Mouse (Mus musculus) limb, embryonic 11.5 days (tissue): ENCODE results near the gene Kcnc3. TPM values are rescaled to one million over a fixed set of nuclear protein-coding genes. Genes with fewer than 3 reads are reported as not detected.

Source experiments
- ATAC-seq: fragments of 200-750 bp; cut with Nextera tagmentation; 2 replicates; pipeline ENCODE4 v1.8.0; 2017; ENCODE audit warnings: low read depth; ENCODE audit not compliant: insufficient number of reproducible peaks, low FRiP score, low TSS enrichment
- DNase-seq: peaks from one replicate; pipeline ENCODE4 v3.0.0-alpha.2; 2015; ENCODE audit warnings: low spot score
- H3K27ac ChIP-seq: fragments of 300-500 bp; sonication (generic); replicated peaks from 2 replicates; pipeline ENCODE4 v1.5.1; 2014; ENCODE audit warnings: low read depth, mild to moderate bottlenecking, low read length
- H3K27me3 ChIP-seq: fragments of 300-500 bp; sonication (generic); 2 replicates; pipeline ENCODE4 v1.6.1; 2014; ENCODE audit warnings: mild to moderate bottlenecking, low read length, mixed read lengths; ENCODE audit not compliant: control insufficient read depth, insufficient read depth
- H3K36me3 ChIP-seq: fragments of 300-500 bp; sonication (generic); 2 replicates; pipeline ENCODE4 v1.6.1; 2014; ENCODE audit warnings: mild to moderate bottlenecking, low read length, moderate library complexity, mixed read lengths; ENCODE audit not compliant: control insufficient read depth, insufficient read depth
- H3K4me1 ChIP-seq: fragments of 300-500 bp; sonication (generic); 2 replicates; pipeline ENCODE4 v1.6.1; 2014; ENCODE audit warnings: low read length, mixed read lengths; ENCODE audit not compliant: control insufficient read depth, insufficient read depth
- H3K4me2 ChIP-seq: fragments of 300-500 bp; sonication (generic); 2 replicates; pipeline ENCODE4 v1.6.1; 2014; ENCODE audit warnings: low read depth, mild to moderate bottlenecking, moderate library complexity; ENCODE audit not compliant: severe bottlenecking
- H3K4me3 ChIP-seq: fragments of 300-500 bp; sonication (generic); 2 replicates; pipeline ENCODE4 v1.5.1; 2014; ENCODE audit warnings: low read depth, low read length
- H3K9ac ChIP-seq: fragments of 300-500 bp; sonication (generic); 2 replicates; pipeline ENCODE4 v1.6.1; 2014; ENCODE audit warnings: mild to moderate bottlenecking, low read length
- H3K9me3 ChIP-seq: fragments of 300-500 bp; sonication (generic); 2 replicates; pipeline ENCODE4 v1.6.1; 2016; ENCODE audit warnings: low read length; ENCODE audit not compliant: control insufficient read depth
- WGBS: fragments of 180-500 bp; shearing (Covaris S2); extraction: QIAGEN DNeasy Blood & Tissue Kit; methylation state at CpG from one replicate; pipeline ENCODE4 v1.1.7; 2014; 5-methylcytosine and 5-hydroxymethylcytosine counted together
- polyA plus RNA-seq: library from polyadenylated mRNA; unstranded; fragments of >200 nt; fragmentation: Nextera tagmentation; extraction: Ambion mirVana; gene quantifications from 2 replicates; pipeline ENCODE4 v1.2.1, GENCODE M21; 2014

Gene Kcnc3
- polyA plus RNA-seq, 1 experiment from 2014 or later = 0.36 TPM

DNA sequence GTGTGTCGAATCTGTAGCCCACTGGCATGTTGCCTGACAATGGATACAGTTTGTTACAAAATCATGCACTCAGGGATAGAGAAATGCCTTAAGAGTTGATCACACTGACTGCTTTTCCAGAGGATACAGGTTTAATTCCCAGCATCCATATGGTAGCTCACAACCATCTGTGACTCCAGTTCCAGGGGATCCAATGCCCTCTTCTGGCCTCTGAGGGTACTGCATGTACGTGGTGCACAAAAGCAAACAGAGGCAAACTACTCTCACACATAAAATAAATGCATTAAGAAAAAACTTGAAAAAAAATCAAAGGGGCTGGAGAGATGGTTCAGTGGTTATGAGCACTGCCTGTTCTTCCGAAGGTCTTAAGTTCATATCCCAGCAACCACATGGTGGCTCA lies 26.6 kb downstream of the Kcnc3 start:
- Histone ChIP-seq H3K9me3 (no peaks in the 10 kb centered on the region; the same call in 1 of the 2 replicates), H3K27ac (no peak overlapping the region), H3K9ac (no peak overlapping the region), H3K4me2 (no peak overlapping the region), H3K27me3 (peaks cover 18% of the 10 kb centered on the region), H3K4me3 (no peak overlapping the region), H3K4me1 (no peaks in the 10 kb centered on the region), H3K36me3 (no peaks in the 10 kb centered on the region; the same call in 1 of the 2 replicates)
- DNase-seq = no peak
- ATAC-seq = no peak
- WGBS = 73% methylated on average over 3 of the region's 3 CpGs

GRCm38 (mm10) chr7:44623714-44624542 lies 33.5 kb downstream of the Kcnc3 start:
- peak; percentile 43 for DNase-seq
- H3K27ac ChIP-seq = no peak overlapping the region
- H3K36me3 ChIP-seq = no peaks in the 10 kb centered on the region
- no peaks in the 10 kb centered on the region for H3K4me1 ChIP-seq
- no peak overlapping the region for H3K4me2 ChIP-seq
- no peak overlapping the region for H3K4me3 ChIP-seq
- H3K9ac ChIP-seq = no peak overlapping the region
- 41% methylated on average over 18 of the region's 18 CpGs for WGBS
- H3K27me3 ChIP-seq = no peaks in the 10 kb centered on the region
- H3K9me3 ChIP-seq = no peaks in the 10 kb centered on the region
- ATAC-seq = 0 out of 2 replicates have a peak, but pooled peaks have one; percentile 21

DNA sequence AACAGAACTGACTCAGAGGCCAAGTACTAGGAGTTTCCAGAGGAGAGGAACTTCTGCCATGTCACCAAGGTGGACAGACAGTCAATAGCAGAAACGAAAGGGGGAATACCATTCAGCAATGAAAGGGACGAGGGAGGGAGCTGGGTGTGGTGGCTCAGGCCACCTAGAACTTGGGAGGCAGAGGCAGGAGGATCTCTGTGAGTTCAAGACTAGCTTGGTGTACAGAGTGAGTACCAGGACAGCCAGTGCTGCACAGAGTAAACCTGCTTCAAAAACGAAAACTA lies 34.0 kb downstream of the Kcnc3 start:
- H3K27ac ChIP-seq = no peak overlapping the region
- ATAC-seq (no peak), DNase-seq (no peak)
- 80% methylated on average over 3 of the region's 3 CpGs for WGBS
- H3K4me1 ChIP-seq = no peaks in the 10 kb centered on the region
- H3K4me3 ChIP-seq = no peak overlapping the region
- H3K9ac ChIP-seq = no peak overlapping the region
- no peaks in the 10 kb centered on the region; the same call in 1 of the 2 replicates for H3K9me3 ChIP-seq
- no peaks in the 10 kb centered on the region for H3K27me3 ChIP-seq
- H3K4me2 ChIP-seq = no peak overlapping the region
- no peaks in the 10 kb centered on the region for H3K36me3 ChIP-seq

DNA sequence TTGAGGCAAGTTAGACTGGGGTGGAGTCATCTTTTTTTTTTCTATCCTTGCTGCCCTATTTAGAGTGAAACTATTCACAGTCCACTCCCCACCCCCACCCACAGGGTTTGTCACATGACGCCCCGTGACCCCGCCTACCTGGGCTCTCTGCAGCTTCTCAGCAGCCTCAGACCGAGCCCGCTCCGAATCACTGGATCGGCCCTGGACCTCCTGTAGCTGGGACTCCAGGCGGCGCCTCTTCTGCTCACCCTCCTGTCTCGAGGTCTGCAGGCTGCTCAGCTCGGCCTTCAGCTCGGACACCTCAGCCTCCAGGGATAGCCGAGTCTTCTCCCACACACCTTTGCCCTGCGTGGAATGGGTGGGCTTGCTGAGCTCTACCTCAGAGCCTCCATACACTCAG lies 34.4 kb downstream of the Kcnc3 start:
- H3K4me1 ChIP-seq = no peaks in the 10 kb centered on the region
- no peaks in the 10 kb centered on the region for H3K27me3 ChIP-seq
- H3K4me2 ChIP-seq = no peak overlapping the region
- H3K9me3 ChIP-seq = no peaks in the 10 kb centered on the region; the same call in 1 of the 2 replicates
- H3K36me3 ChIP-seq = no peaks in the 10 kb centered on the region
- no peak for ATAC-seq
- no peak overlapping the region for H3K27ac ChIP-seq
- H3K4me3 ChIP-seq = no peak overlapping the region
- 60% methylated on average over 14 of the region's 14 CpGs for WGBS
- DNase-seq = no peak
- H3K9ac ChIP-seq = no peak overlapping the region

- no peaks in the 10 kb centered on the region for H3K36me3 ChIP-seq
- no peak overlapping the region for H3K27ac ChIP-seq
- H3K9me3 ChIP-seq = no peaks in the 10 kb centered on the region; the same call in 1 of the 2 replicates
- no peak for ATAC-seq
- DNase-seq = no peak
- no peaks in the 10 kb centered on the region for H3K27me3 ChIP-seq
- no peak overlapping the region for H3K4me2 ChIP-seq
- no peak overlapping the region for H3K4me3 ChIP-seq
- no peak overlapping the region for H3K9ac ChIP-seq
- no peaks in the 10 kb centered on the region for H3K4me1 ChIP-seq
- 86% methylated on average over 13 of the region's 13 CpGs for WGBS
Observed at GRCm38 (mm10) chr7:44625241-44626067, 35.0 kb downstream of the Kcnc3 start.

DNA sequence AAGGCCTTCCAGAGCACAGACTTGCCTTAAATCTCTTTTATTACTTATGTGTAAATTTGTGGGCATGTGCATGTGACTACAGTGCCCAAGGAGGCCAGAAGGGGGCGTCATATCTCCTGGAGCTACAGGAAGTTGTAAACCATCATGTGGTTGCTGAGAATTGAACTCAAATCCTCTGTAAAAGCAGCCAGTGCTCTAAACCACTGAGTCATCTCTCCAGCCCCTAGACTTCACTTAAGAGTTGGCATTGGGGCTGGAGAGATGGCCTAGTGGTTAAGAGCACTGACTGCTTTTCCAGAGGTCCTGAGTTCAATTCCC lies 35.6 kb downstream of the Kcnc3 start:
- Histone ChIP-seq H3K4me3 (no peak overlapping the region), H3K36me3 (no peaks in the 10 kb centered on the region), H3K9ac (no peak overlapping the region), H3K9me3 (no peaks in the 10 kb centered on the region; the same call in 1 of the 2 replicates), H3K4me2 (no peak overlapping the region), H3K27me3 (no peaks in the 10 kb centered on the region), H3K4me1 (no peaks in the 10 kb centered on the region), H3K27ac (no peak overlapping the region)
- ATAC-seq (no peak), DNase-seq (no peak)
- WGBS = 50% methylated on average over 1 of the region's 1 CpGs

DNA sequence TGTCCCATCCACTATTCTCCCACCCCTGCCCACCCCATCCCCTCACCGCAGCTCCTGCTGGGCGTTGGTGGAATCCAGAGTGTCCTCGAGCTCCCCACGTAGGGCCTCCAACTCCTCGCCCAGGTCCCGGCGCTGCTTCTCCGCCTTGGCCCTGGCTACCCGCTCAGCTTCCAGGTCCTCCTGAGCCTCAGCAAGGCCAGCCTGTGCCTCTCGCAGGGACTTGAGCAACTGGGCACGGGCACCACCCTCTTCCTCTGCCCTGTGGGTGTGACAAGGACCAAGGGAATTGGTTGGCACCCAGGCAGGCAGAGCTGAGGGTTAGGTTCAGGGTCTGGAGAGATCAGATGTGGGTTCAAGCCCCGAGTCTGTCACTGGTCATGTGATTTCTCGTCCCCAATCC lies 36.5 kb downstream of the Kcnc3 start:
- Histone ChIP-seq H3K27me3 (no peaks in the 10 kb centered on the region), H3K9me3 (no peaks in the 10 kb centered on the region; the same call in 1 of the 2 replicates), H3K27ac (no peak overlapping the region), H3K4me3 (no peak overlapping the region), H3K4me1 (no peaks in the 10 kb centered on the region), H3K36me3 (no peaks in the 10 kb centered on the region), H3K9ac (no peak overlapping the region), H3K4me2 (no peak overlapping the region)
- ATAC-seq (no peak), DNase-seq (no peak)
- WGBS = 85% methylated on average over 13 of the region's 13 CpGs

GRCm38 (mm10) chr7:44628402-44629034 lies 38.1 kb downstream of the Kcnc3 start:
- ATAC-seq (no peak), DNase-seq (no peak)
- Histone ChIP-seq H3K27me3 (no peaks in the 10 kb centered on the region), H3K4me1 (no peaks in the 10 kb centered on the region), H3K36me3 (no peaks in the 10 kb centered on the region), H3K9me3 (no peaks in the 10 kb centered on the region; the same call in 1 of the 2 replicates), H3K27ac (no peak overlapping the region), H3K4me2 (no peak overlapping the region), H3K9ac (no peak overlapping the region; the same call in 1 of the 2 replicates), H3K4me3 (no peak overlapping the region)
- 85% methylated on average over 14 of the region's 15 CpGs for WGBS
